Mouse (Mus musculus) lung, adult 2 months (tissue): ENCODE data around the gene Hoxd8.

Experiments used
- CTCF ChIP-seq: fragments of 200-500 bp; IDR thresholded peaks from 2 replicates; pipeline ENCODE4 v1.5.1; 2011; ENCODE audit warnings: mild to moderate bottlenecking, low read length, control low read depth; ENCODE audit not compliant: insufficient read depth
- POLR2A ChIP-seq: fragments of 200-500 bp; IDR thresholded peaks from 2 replicates; pipeline ENCODE4 v1.6.1; 2011; ENCODE audit warnings: low read depth, mild to moderate bottlenecking, control low read depth, low read length, borderline replicate concordance; ENCODE audit errors: extremely low read depth

GRCm38 (mm10) chr2:74682796-74683195 is 21.6 kb upstream of the Hoxd8 start:
- TF ChIP-seq CTCF = no peak
- TF ChIP-seq POLR2A = no peak
